Mouse (Mus musculus): ENCODE measurements around the gene Pex10. TPM values are rescaled to one million over a fixed set of nuclear protein-coding genes. Genes with fewer than 3 reads are reported as not detected.
A peak's percentile ranks its signal among the peaks of the same experiment; 100 is the strongest.
"Not testable (repeated sequence)": the region's sequence is repeated elsewhere in the genome, so short reads cannot be mapped to it uniquely, and the experiment has no call there.

The Pex10 gene
- polyA plus RNA-seq, 1 experiment from 2014 or later: 18.0 TPM

- no peak for ATAC-seq (ENCODE audit: low FRiP score)
- no peak overlapping the region for H3K4me3 ChIP-seq
- 0 out of 2 replicates have a peak overlapping the region, but pooled peaks have one; percentile 4 for H3K27ac ChIP-seq
- H3K27me3 ChIP-seq: no peaks in the 10 kb centered on the region
- no peaks in the 10 kb centered on the region for H3K9me3 ChIP-seq (replicated peaks)
- 95% methylated on average over 20 of the region's 20 CpGs for WGBS
- peaks cover 54% of the 10 kb centered on the region for H3K36me3 ChIP-seq
- H3K4me1 ChIP-seq: peaks cover 15% of the 10 kb centered on the region
- H3K9ac ChIP-seq: no peak overlapping the region
- no peak overlapping the region; the same call in 1 of the 2 replicates for H3K4me2 ChIP-seq (replicated peaks)
Measured at GRCm38 (mm10) chr4:155068357-155068972, 1.6 kb downstream of the Pex10 start.

GRCm38 (mm10) chr4:155069191-155069590 is 2.4 kb downstream of the Pex10 start:
- no peak overlapping the region for H3K4me2 ChIP-seq (replicated peaks)
- no peaks in the 10 kb centered on the region for H3K27me3 ChIP-seq
- 93% methylated on average over 6 of the region's 6 CpGs for WGBS
- peaks cover 61% of the 10 kb centered on the region for H3K36me3 ChIP-seq
- ATAC-seq (ENCODE audit: low FRiP score): no peak
- H3K4me3 ChIP-seq: no peak overlapping the region
- H3K4me1 ChIP-seq: peaks cover 15% of the 10 kb centered on the region
- 0 out of 2 replicates have a peak overlapping the region, but pooled peaks have one; percentile 4 for H3K9ac ChIP-seq
- H3K9me3 ChIP-seq (replicated peaks): no peaks in the 10 kb centered on the region
- H3K27ac ChIP-seq: no peak overlapping the region

GRCm38 (mm10) chr4:155070199-155070598 is 3.4 kb downstream of the Pex10 start:
- Histone ChIP-seq H3K36me3 (peaks cover 72% of the 10 kb centered on the region), H3K9me3 (replicated peaks) (no peaks in the 10 kb centered on the region), H3K9ac (no peak overlapping the region), H3K27ac (no peak overlapping the region), H3K4me2 (replicated peaks) (no peak overlapping the region), H3K4me3 (no peak overlapping the region), H3K27me3 (no peaks in the 10 kb centered on the region), H3K4me1 (peaks cover 15% of the 10 kb centered on the region)
- WGBS: 94% methylated on average over 13 of the region's 13 CpGs
- no peak for ATAC-seq (ENCODE audit: low FRiP score)

- no peak overlapping the region for H3K4me2 ChIP-seq (replicated peaks)
- H3K27me3 ChIP-seq: no peaks in the 10 kb centered on the region
- H3K9ac ChIP-seq: no peak overlapping the region
- peaks cover 15% of the 10 kb centered on the region for H3K4me1 ChIP-seq
- H3K36me3 ChIP-seq: peaks cover 79% of the 10 kb centered on the region
- no peak overlapping the region for H3K27ac ChIP-seq
- 96% methylated on average over 5 of the region's 5 CpGs for WGBS
- no peak for ATAC-seq (ENCODE audit: low FRiP score)
- no peaks in the 10 kb centered on the region for H3K9me3 ChIP-seq (replicated peaks)
- no peak overlapping the region for H3K4me3 ChIP-seq
Measured at GRCm38 (mm10) chr4:155070921-155071320, 4.1 kb downstream of the Pex10 start.

GRCm38 (mm10) chr4:155074418-155074817 is 7.6 kb downstream of the Pex10 start:
- WGBS: 75% methylated on average over 9 of the region's 9 CpGs
- no peaks in the 10 kb centered on the region for H3K9me3 ChIP-seq (replicated peaks)
- H3K9ac ChIP-seq: no peak overlapping the region
- peaks cover 92% of the 10 kb centered on the region for H3K36me3 ChIP-seq
- H3K4me1 ChIP-seq: no peaks in the 10 kb centered on the region
- H3K27ac ChIP-seq: no peak overlapping the region
- H3K27me3 ChIP-seq: no peaks in the 10 kb centered on the region
- no peak overlapping the region for H3K4me3 ChIP-seq
- ATAC-seq (ENCODE audit: low FRiP score): no peak
- H3K4me2 ChIP-seq (replicated peaks): no peak overlapping the region

- Histone ChIP-seq H3K4me2 (replicated peaks) (no peak overlapping the region), H3K27me3 (no peaks in the 10 kb centered on the region), H3K9ac (no peak overlapping the region), H3K4me3 (no peak overlapping the region), H3K9me3 (replicated peaks) (no peaks in the 10 kb centered on the region), H3K27ac (no peak overlapping the region), H3K36me3 (peaks cover 92% of the 10 kb centered on the region), H3K4me1 (no peaks in the 10 kb centered on the region)
- no peak for ATAC-seq (ENCODE audit: low FRiP score)
- 88% methylated on average over 9 of the region's 9 CpGs for WGBS
Measured at GRCm38 (mm10) chr4:155075137-155075536, 8.3 kb downstream of the Pex10 start.

GRCm38 (mm10) chr4:155075813-155076212 is 9.0 kb downstream of the Pex10 start:
- Histone ChIP-seq H3K9ac (no peak overlapping the region), H3K36me3 (peaks cover 91% of the 10 kb centered on the region), H3K4me3 (no peak overlapping the region), H3K27ac (no peak overlapping the region), H3K4me1 (no peaks in the 10 kb centered on the region), H3K27me3 (no peaks in the 10 kb centered on the region), H3K9me3 (replicated peaks) (no peaks in the 10 kb centered on the region), H3K4me2 (replicated peaks) (no peak overlapping the region)
- 90% methylated on average over 2 of the region's 2 CpGs for WGBS
- ATAC-seq (ENCODE audit: low FRiP score): no peak

- H3K9ac ChIP-seq: no peak overlapping the region
- no peaks in the 10 kb centered on the region for H3K9me3 ChIP-seq (replicated peaks)
- H3K4me1 ChIP-seq: no peaks in the 10 kb centered on the region
- 90% methylated on average over 9 of the region's 9 CpGs for WGBS
- H3K27me3 ChIP-seq: no peaks in the 10 kb centered on the region
- no peak overlapping the region for H3K4me2 ChIP-seq (replicated peaks)
- ATAC-seq (ENCODE audit: low FRiP score): no peak
- peaks cover 89% of the 10 kb centered on the region for H3K36me3 ChIP-seq
- H3K27ac ChIP-seq: no peak overlapping the region
- H3K4me3 ChIP-seq: no peak overlapping the region
Measured at GRCm38 (mm10) chr4:155076677-155077076, 9.9 kb downstream of the Pex10 start.

GRCm38 (mm10) chr4:155078808-155079207 is 12.0 kb downstream of the Pex10 start:
- H3K9me3 ChIP-seq (replicated peaks); H3K4me1 ChIP-seq; H3K4me3 ChIP-seq; H3K4me2 ChIP-seq (replicated peaks); H3K27me3 ChIP-seq; H3K9ac ChIP-seq; H3K27ac ChIP-seq; ATAC-seq (ENCODE audit: low FRiP score): not testable (repeated sequence)
- H3K36me3 ChIP-seq: peaks cover 84% of the 10 kb centered on the region
- WGBS: 91% methylated on average over 10 of the region's 10 CpGs

GRCm38 (mm10) chr4:155079666-155080065 is 12.8 kb downstream of the Pex10 start:
- ATAC-seq (ENCODE audit: low FRiP score): no peak
- no peak overlapping the region for H3K4me2 ChIP-seq (replicated peaks)
- no peak overlapping the region for H3K9ac ChIP-seq
- WGBS: 95% methylated on average over 6 of the region's 6 CpGs
- no peak overlapping the region for H3K4me3 ChIP-seq
- no peak overlapping the region for H3K27ac ChIP-seq
- peaks cover 75% of the 10 kb centered on the region for H3K36me3 ChIP-seq
- no peaks in the 10 kb centered on the region for H3K27me3 ChIP-seq
- peaks cover 8% of the 10 kb centered on the region for H3K4me1 ChIP-seq
- H3K9me3 ChIP-seq (replicated peaks): no peaks in the 10 kb centered on the region

- H3K36me3 ChIP-seq: peaks cover 40% of the 10 kb centered on the region
- no peak for ATAC-seq (ENCODE audit: low FRiP score)
- 96% methylated on average over 4 of the region's 4 CpGs for WGBS
- no peak overlapping the region for H3K27ac ChIP-seq
- no peak overlapping the region for H3K4me3 ChIP-seq
- no peak overlapping the region for H3K9ac ChIP-seq
- no peak overlapping the region for H3K4me2 ChIP-seq (replicated peaks)
- H3K9me3 ChIP-seq (replicated peaks): no peaks in the 10 kb centered on the region
- H3K4me1 ChIP-seq: peaks cover 24% of the 10 kb centered on the region
- no peaks in the 10 kb centered on the region for H3K27me3 ChIP-seq
Measured at GRCm38 (mm10) chr4:155083553-155083952, 16.7 kb downstream of the Pex10 start.

GRCm38 (mm10) chr4:155084351-155084750 is 17.5 kb downstream of the Pex10 start:
- ATAC-seq (ENCODE audit: low FRiP score): no peak
- peak overlapping the region; percentile 1; the same call in 1 of the 2 replicates for H3K4me3 ChIP-seq
- no peaks in the 10 kb centered on the region for H3K9me3 ChIP-seq (replicated peaks)
- H3K36me3 ChIP-seq: peaks cover 42% of the 10 kb centered on the region
- H3K9ac ChIP-seq: no peak overlapping the region
- H3K4me1 ChIP-seq: peaks cover 24% of the 10 kb centered on the region
- WGBS: 91% methylated on average over 7 of the region's 7 CpGs
- H3K27me3 ChIP-seq: no peaks in the 10 kb centered on the region
- H3K27ac ChIP-seq: no peak overlapping the region
- peak overlapping the region; percentile 93; the same call in 1 of the 2 replicates for H3K4me2 ChIP-seq (replicated peaks)

All from hindbrain, embryonic 12.5 days (tissue).